Mouse (Mus musculus) gastrocnemius, adult 8-10 months (tissue): ENCODE measurements around the gene Capn7. TPM values are rescaled to one million over a fixed set of nuclear protein-coding genes. Genes with fewer than 3 reads are reported as not detected.

Experiments used
- DNase-seq, 2 experiments: peaks; one replicate each; pipeline ENCODE4 v3.0.0; 2022; ENCODE audit warnings: low spot score in 2 of 2
- total RNA-seq, 4 experiments: library from RNA; stranded (reverse); gene quantifications; 2 replicates each; pipeline ENCODE4 v1.2.4; 2022

The Capn7 gene
- total RNA-seq, 4 experiments from 2014 or later, result 27.0 to 33.1 (median 30.5) TPM

- peak; percentile 66 to 68 for DNase-seq
These were observed 76.2 kb downstream of the Capn7 start for GRCm38 (mm10) chr14:31412651-31413056.

- DNase-seq, result no peak
These were observed 77.1 kb downstream of the Capn7 start for GRCm38 (mm10) chr14:31413475-31414086.

- DNase-seq, result peak in 1 of 2 experiments; percentile 42
These were observed 78.0 kb downstream of the Capn7 start for GRCm38 (mm10) chr14:31414235-31414966.

- DNase-seq, result peak; percentile 30 to 65
These were observed 78.5 kb downstream of the Capn7 start for GRCm38 (mm10) chr14:31414967-31415376.

- DNase-seq, result no peak
These were observed 80.0 kb downstream of the Capn7 start for GRCm38 (mm10) chr14:31416411-31416810.

- DNase-seq, result no peak
These were observed 80.6 kb downstream of the Capn7 start for GRCm38 (mm10) chr14:31416835-31417549.

- no peak for DNase-seq
These were observed 82.8 kb downstream of the Capn7 start for GRCm38 (mm10) chr14:31419279-31419678.

GRCm38 (mm10) chr14:31420135-31420534 lies 83.7 kb downstream of the Capn7 start:
- DNase-seq, result no peak

GRCm38 (mm10) chr14:31420562-31420961 lies 84.1 kb downstream of the Capn7 start:
- no peak for DNase-seq

GRCm38 (mm10) chr14:31420985-31421384 lies 84.5 kb downstream of the Capn7 start:
- DNase-seq, result no peak

Other genes with a start within 250 kb of the Capn7 start
- gene Smim4, start 207.7 kb upstream of the Capn7 start, total RNA-seq, result 10 to 100 TPM; 26.8 to 40.5 (median 34.1) TPM
- 1 to 10 TPM in 1 of 4 experiments, under 1 TPM in 3; 0.32 to 1.1 (median 0.74) TPM for gene Nt5dc2, start 205.6 kb upstream of the Capn7 start, total RNA-seq
- gene Stab1, start 168.0 kb upstream of the Capn7 start, total RNA-seq, result 1 to 10 TPM; 5.0 to 9.9 (median 6.0) TPM
- 100 to 1,000 TPM; 451 to 634 (median 529) TPM for gene Tnnc1, start 128.3 kb upstream of the Capn7 start, total RNA-seq
- gene Nisch, start 119.7 kb upstream of the Capn7 start, total RNA-seq, result 10 to 100 TPM; 49.1 to 60.3 (median 53.8) TPM
- 1 to 10 TPM; 3.8 to 4.9 (median 4.5) TPM for gene Sema3g, start 118.8 kb upstream of the Capn7 start, total RNA-seq
- gene Phf7, start 85.3 kb upstream of the Capn7 start, total RNA-seq, result 10 to 100 TPM; 11.2 to 11.7 (median 11.6) TPM
- 10 to 100 TPM; 46.3 to 57.2 (median 48.7) TPM for gene Bap1, start 85.2 kb upstream of the Capn7 start, total RNA-seq
- under 1 TPM in 2 of 4 experiments, not detected in 2; 0.05 to 0.11 TPM for gene Dnah1, start 12.7 kb upstream of the Capn7 start, total RNA-seq
- 10 to 100 TPM; 38.1 to 56.9 (median 50.0) TPM for gene Sh3bp5, start 99.4 kb downstream of the Capn7 start, total RNA-seq
- gene Eaf1, start 157.8 kb downstream of the Capn7 start, total RNA-seq, result 10 to 100 TPM in 2 of 4 experiments, 1 to 10 TPM in 2; 8.5 to 13.8 (median 9.7) TPM
- gene Mettl6, start 158.4 kb downstream of the Capn7 start, total RNA-seq, result 10 to 100 TPM in 1 of 4 experiments, 1 to 10 TPM in 3; 5.6 to 10.3 (median 7.0) TPM